Mouse (Mus musculus) neural tube, embryonic 11.5 days (tissue): ENCODE results near the gene Brd3. TPM values are rescaled to one million over a fixed set of nuclear protein-coding genes. Genes with fewer than 3 reads are reported as not detected.

Experiments
- ATAC-seq: fragments of 200-750 bp; cut with Nextera tagmentation; 2 replicates; pipeline ENCODE4 v1.8.0; 2017; ENCODE audit warnings: moderate number of reproducible peaks, mild to moderate bottlenecking, moderate TSS enrichment, moderate library complexity; ENCODE audit not compliant: insufficient read depth, low FRiP score, low TSS enrichment
- DNase-seq: peaks from one replicate; pipeline ENCODE4 v3.0.0-alpha.2; 2015; ENCODE audit warnings: low spot score
- H3K27ac ChIP-seq: fragments of 300-500 bp; sonication (generic); 2 replicates; pipeline ENCODE4 v1.5.1; 2014; ENCODE audit warnings: low read depth, mild to moderate bottlenecking, low read length
- H3K27me3 ChIP-seq: fragments of 300-500 bp; sonication (generic); 2 replicates; pipeline ENCODE4 v1.6.1; 2014; ENCODE audit warnings: mild to moderate bottlenecking, low read length, mixed read lengths; ENCODE audit not compliant: control insufficient read depth, insufficient read depth
- H3K36me3 ChIP-seq: fragments of 300-500 bp; sonication (generic); 2 replicates; pipeline ENCODE4 v1.6.1; 2014; ENCODE audit warnings: mild to moderate bottlenecking, low read length, moderate library complexity, mixed read lengths; ENCODE audit not compliant: control insufficient read depth, insufficient read depth
- H3K4me1 ChIP-seq: fragments of 300-500 bp; sonication (generic); 2 replicates; pipeline ENCODE4 v1.6.1; 2014; ENCODE audit warnings: low read length, mixed read lengths; ENCODE audit not compliant: control insufficient read depth, insufficient read depth
- H3K4me2 ChIP-seq: fragments of 300-500 bp; sonication (generic); 2 replicates; pipeline ENCODE4 v1.6.1; 2014; ENCODE audit warnings: low read depth, mild to moderate bottlenecking, moderate library complexity
- H3K4me3 ChIP-seq: fragments of 300-500 bp; sonication (generic); 2 replicates; pipeline ENCODE4 v1.5.1; 2014; ENCODE audit warnings: low read depth, low read length
- H3K9ac ChIP-seq: fragments of 300-500 bp; sonication (generic); 2 replicates; pipeline ENCODE4 v1.6.1; 2014; ENCODE audit warnings: mild to moderate bottlenecking, low read length
- H3K9me3 ChIP-seq: fragments of 300-500 bp; sonication (generic); 2 replicates; pipeline ENCODE4 v1.6.1; 2016; ENCODE audit warnings: low read length; ENCODE audit not compliant: control insufficient read depth
- WGBS: fragments of 180-500 bp; shearing (Covaris S2); extraction: QIAGEN DNeasy Blood & Tissue Kit; methylation state at CpG from one replicate; pipeline ENCODE4 v1.1.7; 2014; 5-methylcytosine and 5-hydroxymethylcytosine counted together
- polyA plus RNA-seq: library from polyadenylated mRNA; unstranded; fragments of >200 nt; fragmentation: Nextera tagmentation; extraction: Ambion mirVana; gene quantifications from 2 replicates; pipeline ENCODE4 v1.2.1, GENCODE M21; 2014

Brd3 gene
- polyA plus RNA-seq, 1 experiment from 2014 or later, result 198 TPM

GRCm38 (mm10) chr2:27476303-27477192 lies 30.9 kb downstream of the Brd3 start:
- no peaks in the 10 kb centered on the region for H3K9me3 ChIP-seq
- 31% methylated on average over 11 of the region's 11 CpGs for WGBS
- H3K36me3 ChIP-seq, result no peaks in the 10 kb centered on the region
- peak overlapping the region; percentile 98 for H3K4me3 ChIP-seq
- no peaks in the 10 kb centered on the region for H3K27me3 ChIP-seq
- peak overlapping the region; percentile 98 for H3K9ac ChIP-seq
- peak overlapping the region; percentile 76 for H3K27ac ChIP-seq
- peaks cover 23% of the 10 kb centered on the region for H3K4me1 ChIP-seq
- ATAC-seq (no peak), DNase-seq (no peak)
- peak overlapping the region; percentile 70 for H3K4me2 ChIP-seq

GRCm38 (mm10) chr2:27475495-27476302 lies 31.8 kb downstream of the Brd3 start:
- Histone ChIP-seq H3K4me1 (peaks cover 26% of the 10 kb centered on the region), H3K36me3 (no peaks in the 10 kb centered on the region; the same call in 1 of the 2 replicates), H3K9me3 (no peaks in the 10 kb centered on the region), H3K27me3 (no peaks in the 10 kb centered on the region), H3K27ac (peak overlapping the region; percentile 95), H3K9ac (peak overlapping the region; percentile 98), H3K4me3 (peak overlapping the region; percentile 98), H3K4me2 (peak overlapping the region; percentile 70)
- DNase-seq, result peak; percentile 96
- peak; percentile 98 for ATAC-seq
- under 1% methylated on average over 80 of the region's 96 CpGs for WGBS

GRCm38 (mm10) chr2:27474621-27475484 lies 32.6 kb downstream of the Brd3 start:
- WGBS, result under 1% methylated on average over 73 of the region's 84 CpGs
- Histone ChIP-seq H3K27ac (peak overlapping the region; percentile 95), H3K4me2 (peak overlapping the region; percentile 70), H3K9ac (peak overlapping the region; percentile 98), H3K4me3 (peak overlapping the region; percentile 98), H3K9me3 (no peaks in the 10 kb centered on the region), H3K4me1 (peaks cover 26% of the 10 kb centered on the region), H3K27me3 (no peaks in the 10 kb centered on the region), H3K36me3 (no peaks in the 10 kb centered on the region; the same call in 1 of the 2 replicates)
- ATAC-seq, result peak; percentile 33
- peak; percentile 52 for DNase-seq

GRCm38 (mm10) chr2:27473911-27474310 lies 33.6 kb downstream of the Brd3 start:
- no peak for DNase-seq
- Histone ChIP-seq H3K9me3 (no peaks in the 10 kb centered on the region), H3K36me3 (peaks cover 2% of the 10 kb centered on the region), H3K27ac (no peak overlapping the region), H3K4me2 (peak overlapping the region; percentile 70), H3K9ac (peak overlapping the region; percentile 98), H3K4me1 (peaks cover 26% of the 10 kb centered on the region), H3K4me3 (peak overlapping the region; percentile 98), H3K27me3 (no peaks in the 10 kb centered on the region)
- WGBS, result 43% methylated on average over 4 of the region's 4 CpGs
- ATAC-seq, result no peak

GRCm38 (mm10) chr2:27473061-27473765 lies 34.2 kb downstream of the Brd3 start:
- Histone ChIP-seq H3K4me3 (peak overlapping the region; percentile 98), H3K4me2 (peak overlapping the region; percentile 70), H3K27ac (no peak overlapping the region), H3K27me3 (no peaks in the 10 kb centered on the region), H3K9me3 (no peaks in the 10 kb centered on the region), H3K36me3 (peaks cover 2% of the 10 kb centered on the region), H3K4me1 (peaks cover 26% of the 10 kb centered on the region), H3K9ac (peak overlapping the region; percentile 98)
- ATAC-seq (no peak), DNase-seq (no peak)
- 75% methylated on average over 7 of the region's 7 CpGs for WGBS

GRCm38 (mm10) chr2:27471170-27471584 lies 36.3 kb downstream of the Brd3 start:
- Histone ChIP-seq H3K4me2 (no peak overlapping the region), H3K27me3 (no peaks in the 10 kb centered on the region), H3K4me1 (peaks cover 26% of the 10 kb centered on the region), H3K27ac (no peak overlapping the region), H3K9ac (no peak overlapping the region), H3K4me3 (no peak overlapping the region), H3K36me3 (peaks cover 4% of the 10 kb centered on the region), H3K9me3 (no peaks in the 10 kb centered on the region)
- ATAC-seq (no peak), DNase-seq (no peak)

GRCm38 (mm10) chr2:27470535-27470934 lies 36.9 kb downstream of the Brd3 start:
- no peak overlapping the region for H3K27ac ChIP-seq
- 97% methylated on average over 2 of the region's 2 CpGs for WGBS
- H3K4me2 ChIP-seq, result no peak overlapping the region
- ATAC-seq, result no peak
- H3K27me3 ChIP-seq, result no peaks in the 10 kb centered on the region
- H3K36me3 ChIP-seq, result peaks cover 6% of the 10 kb centered on the region
- peaks cover 26% of the 10 kb centered on the region for H3K4me1 ChIP-seq
- H3K9ac ChIP-seq, result no peak overlapping the region
- no peaks in the 10 kb centered on the region for H3K9me3 ChIP-seq
- H3K4me3 ChIP-seq, result no peak overlapping the region
- no peak for DNase-seq

GRCm38 (mm10) chr2:27469991-27470355 lies 37.5 kb downstream of the Brd3 start:
- Histone ChIP-seq H3K36me3 (peaks cover 7% of the 10 kb centered on the region), H3K27ac (no peak overlapping the region), H3K9ac (no peak overlapping the region), H3K4me1 (peaks cover 26% of the 10 kb centered on the region), H3K27me3 (no peaks in the 10 kb centered on the region), H3K4me2 (no peak overlapping the region), H3K9me3 (no peaks in the 10 kb centered on the region), H3K4me3 (no peak overlapping the region)
- 86% methylated on average over 3 of the region's 3 CpGs for WGBS
- DNase-seq (no peak), ATAC-seq (no peak)
